Mouse (Mus musculus): ENCODE data around the gene Gm20219. TPM values are rescaled to one million over a fixed set of nuclear protein-coding genes. Genes with fewer than 3 reads are reported as not detected.
A peak's percentile ranks its signal among the peaks of the same experiment; 100 is the strongest.

Gene Gm20219
- total and polyA plus RNA-seq, 2 experiments from 2014 or later = 0.22 to 0.56 TPM

DNA sequence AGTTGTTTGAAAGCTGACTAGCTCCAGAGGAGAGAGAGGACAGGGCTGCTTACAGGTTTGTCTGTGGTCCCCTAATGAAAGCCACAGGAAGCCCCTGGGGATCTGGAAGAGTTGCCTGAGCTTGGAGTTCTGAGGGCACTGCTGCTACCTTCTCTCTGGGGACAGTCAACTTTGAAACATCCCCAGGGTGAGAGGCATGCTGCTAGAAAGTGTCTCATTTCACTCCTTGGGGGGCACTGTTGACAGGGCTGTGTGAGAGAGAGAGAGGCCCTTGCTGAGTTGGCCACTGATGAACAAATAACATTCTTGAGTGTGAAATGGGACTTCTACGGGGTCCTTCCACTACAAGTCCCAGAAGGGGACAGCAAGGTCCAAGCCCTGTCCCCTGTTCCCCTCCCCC, 33.6 kb upstream of the Gm20219 start:
- H3K27ac ChIP-seq (ENCODE audit: low read depth, low read length) = no peak overlapping the region
- TF ChIP-seq CTCF (IDR thresholded peaks at IDR 0.05) = no peak
- ATAC-seq (ENCODE audit: low FRiP score) (no peak), DNase-seq (ENCODE audit: low spot score) (no peak)
- no peak overlapping the region for H3K4me2 ChIP-seq (ENCODE audit: low read depth, low read length, poor library complexity, severe bottlenecking)
- H3K27me3 ChIP-seq (ENCODE audit: insufficient read depth, low read length) = no peaks in the 10 kb centered on the region
- peaks cover 24% of the 10 kb centered on the region for H3K4me1 ChIP-seq (ENCODE audit: insufficient read depth, low read length)
- no peaks in the 10 kb centered on the region for H3K9me3 ChIP-seq (ENCODE audit: low read length)
- H3K9ac ChIP-seq (replicated peaks; ENCODE audit: low read length, poor library complexity, severe bottlenecking) = no peak overlapping the region
- no peak overlapping the region for H3K4me3 ChIP-seq (ENCODE audit: low read depth, low read length)
- peaks cover 47% of the 10 kb centered on the region for H3K36me3 ChIP-seq (ENCODE audit: insufficient read depth, low read length)
- 67% methylated on average over 1 of the region's 1 CpGs for WGBS

DNA sequence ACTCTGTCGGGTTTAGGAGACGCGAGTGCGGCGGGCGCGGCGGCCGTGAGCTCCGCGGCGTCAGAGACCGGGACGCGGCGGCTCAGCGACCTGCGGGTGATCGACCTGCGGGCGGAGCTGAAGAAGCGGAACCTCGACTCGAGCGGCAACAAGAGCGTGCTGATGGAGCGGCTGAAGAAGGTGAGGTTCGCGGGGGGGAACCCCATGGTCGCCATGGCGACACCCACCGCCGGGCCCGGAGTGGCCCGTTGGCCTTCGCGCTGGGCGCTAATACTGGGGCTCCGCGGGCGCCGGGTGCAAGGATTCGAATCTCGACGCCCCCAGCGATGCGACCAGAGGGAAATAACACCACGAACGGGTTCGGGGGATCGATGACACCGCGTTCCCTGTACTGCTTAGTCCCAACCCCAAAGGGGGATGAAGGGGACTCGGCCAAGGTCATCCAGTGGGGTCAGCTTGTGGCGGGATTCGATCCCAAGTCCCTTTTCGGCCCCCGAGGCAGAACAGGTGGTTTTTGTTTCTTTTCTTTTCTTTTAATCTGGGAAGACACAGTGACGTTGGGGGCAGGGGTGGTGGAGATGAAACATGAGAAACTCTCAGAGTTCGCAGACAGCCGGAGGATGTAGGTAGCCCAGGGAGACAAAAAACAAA, 31.1 kb upstream of the Gm20219 start:
- peak; percentile 2; the same call in 1 of the 2 replicates for ATAC-seq (ENCODE audit: low FRiP score)

DNA sequence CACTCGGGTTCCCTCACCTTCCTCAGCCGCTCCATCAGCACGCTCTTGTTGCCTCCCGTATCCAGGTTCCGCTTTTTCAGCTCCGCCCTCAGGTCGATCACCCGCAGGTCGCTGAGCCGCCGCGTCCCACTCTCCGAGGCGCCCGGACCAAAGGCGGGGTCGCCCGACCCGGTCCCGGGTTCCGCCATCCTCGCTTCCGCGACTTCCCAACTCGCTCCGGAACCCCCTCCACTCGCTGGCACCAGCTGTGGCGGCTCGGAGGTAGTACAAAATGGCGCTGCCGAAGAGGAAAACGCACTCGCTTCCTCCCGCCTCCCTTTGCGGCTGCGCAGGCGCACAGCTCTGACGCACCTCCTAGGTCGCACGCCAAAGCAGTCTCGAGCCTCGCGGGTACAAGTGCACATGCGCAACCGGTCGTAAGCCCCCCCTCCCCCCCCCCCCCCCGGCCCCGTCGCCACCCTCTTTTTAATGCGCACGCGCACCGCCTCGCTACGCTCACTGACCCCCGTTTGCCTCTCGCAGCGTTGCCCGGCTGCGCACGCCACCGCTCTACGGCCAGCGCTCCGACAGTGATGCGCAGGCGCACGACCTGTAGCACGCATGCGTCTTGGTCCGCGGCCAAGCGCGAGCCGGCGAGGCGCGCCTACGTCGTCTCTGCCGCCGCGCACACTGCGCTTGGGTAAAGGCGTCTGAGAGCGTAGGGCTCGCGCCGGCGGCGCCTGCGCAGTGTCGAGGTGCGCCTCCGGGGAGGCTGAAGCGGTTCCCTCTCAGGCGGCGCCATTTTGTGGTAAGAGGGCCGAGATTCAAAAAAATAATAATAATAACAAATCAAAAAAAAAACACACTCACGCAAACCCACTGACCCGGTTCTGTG, 30.3 kb upstream of the Gm20219 start, which contains the start of the genes Safb2 and Safb:
Safb2 (minus strand) TSS at position 329 of the 874 bp plus-strand sequence.
Safb (plus strand) TSS at position 569 of the 874 bp plus-strand sequence.
- H3K27ac ChIP-seq (ENCODE audit: low read depth, low read length) = peak within 1 kb of the TSS; percentile 87
- no peaks in the 10 kb centered on the region for H3K27me3 ChIP-seq (ENCODE audit: insufficient read depth, low read length)
- DNase-seq (ENCODE audit: low spot score) (peak; percentile 100), ATAC-seq (ENCODE audit: low FRiP score) (peak; percentile 95)
- peaks cover 27% of the 10 kb centered on the region for H3K36me3 ChIP-seq (ENCODE audit: insufficient read depth, low read length)
- WGBS = under 1% methylated on average over 79 of the region's 101 CpGs
- peak within 1 kb of the TSS; percentile 76 for H3K4me2 ChIP-seq (ENCODE audit: low read depth, low read length, poor library complexity, severe bottlenecking)
- peak; percentile 49 for TF ChIP-seq CTCF (IDR thresholded peaks at IDR 0.05)
- H3K9me3 ChIP-seq (ENCODE audit: low read length) = no peaks in the 10 kb centered on the region
- H3K4me3 ChIP-seq (ENCODE audit: low read depth, low read length) = peak within 1 kb of the TSS; percentile 68
- peak within 1 kb of the TSS; percentile 82 for H3K9ac ChIP-seq (replicated peaks; ENCODE audit: low read length, poor library complexity, severe bottlenecking)
- H3K4me1 ChIP-seq (ENCODE audit: insufficient read depth, low read length) = peaks cover 26% of the 10 kb centered on the region

More for the DNA sequence above, 31.1 kb upstream of the Gm20219 start:
- Histone ChIP-seq H3K27me3 (ENCODE audit: insufficient read depth, low read length) (no peaks in the 10 kb centered on the region), H3K27ac (ENCODE audit: low read depth, low read length) (peak overlapping the region; percentile 83), H3K36me3 (ENCODE audit: insufficient read depth, low read length) (peaks cover 35% of the 10 kb centered on the region), H3K4me1 (ENCODE audit: insufficient read depth, low read length) (peaks cover 26% of the 10 kb centered on the region), H3K9me3 (ENCODE audit: low read length) (no peaks in the 10 kb centered on the region), H3K4me3 (ENCODE audit: low read depth, low read length) (peak overlapping the region; percentile 68), H3K9ac (replicated peaks; ENCODE audit: low read length, poor library complexity, severe bottlenecking) (peak overlapping the region; percentile 82), H3K4me2 (ENCODE audit: low read depth, low read length, poor library complexity, severe bottlenecking) (peak overlapping the region; percentile 72)
- no peak for TF ChIP-seq CTCF (IDR thresholded peaks at IDR 0.05)
- peak; percentile 47 for DNase-seq (ENCODE audit: low spot score)
- under 1% methylated on average over 59 of the region's 61 CpGs for WGBS

DNA sequence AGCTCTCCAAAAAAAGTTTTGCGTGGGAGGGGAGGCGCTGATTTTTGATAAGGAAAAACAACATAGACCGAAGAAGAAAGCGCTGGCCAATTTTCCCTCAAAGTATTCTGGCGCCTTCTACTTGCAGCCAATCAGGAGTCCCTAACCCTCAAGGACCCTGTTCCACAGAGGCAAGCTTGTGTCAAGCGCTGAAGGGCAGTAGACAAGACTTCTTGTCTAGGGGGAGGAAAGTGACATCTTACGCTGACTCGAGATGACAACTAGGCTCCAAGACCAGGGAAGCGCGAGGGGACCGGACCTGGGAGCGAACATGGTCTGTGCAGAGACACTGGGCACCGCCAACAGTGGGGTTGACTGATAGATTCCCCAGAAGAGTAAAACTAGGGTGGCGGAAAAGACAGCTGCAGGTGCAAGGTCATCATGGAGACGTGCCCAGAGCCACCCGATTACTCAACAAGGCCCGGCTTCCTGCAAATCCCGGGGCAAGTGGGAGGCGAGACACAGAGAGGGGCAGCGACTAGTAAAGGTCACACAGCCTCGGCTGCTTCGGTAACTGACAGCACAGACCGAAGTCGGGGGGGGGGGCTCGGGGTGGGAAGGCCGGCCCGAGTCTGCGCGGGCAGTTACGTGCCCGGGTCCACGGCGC, 29.5 kb upstream of the Gm20219 start:
- ATAC-seq (ENCODE audit: low FRiP score) = no peak
- Histone ChIP-seq H3K36me3 (ENCODE audit: insufficient read depth, low read length) (peaks cover 21% of the 10 kb centered on the region), H3K9me3 (ENCODE audit: low read length) (no peaks in the 10 kb centered on the region), H3K4me2 (ENCODE audit: low read depth, low read length, poor library complexity, severe bottlenecking) (peak overlapping the region; percentile 76), H3K4me1 (ENCODE audit: insufficient read depth, low read length) (peaks cover 26% of the 10 kb centered on the region), H3K9ac (replicated peaks; ENCODE audit: low read length, poor library complexity, severe bottlenecking) (peak overlapping the region; percentile 61), H3K4me3 (ENCODE audit: low read depth, low read length) (peak overlapping the region; percentile 52), H3K27me3 (ENCODE audit: insufficient read depth, low read length) (no peaks in the 10 kb centered on the region), H3K27ac (ENCODE audit: low read depth, low read length) (peak overlapping the region; percentile 87)
- 4% methylated on average over 31 of the region's 33 CpGs for WGBS
- DNase-seq (ENCODE audit: low spot score) = no peak
- TF ChIP-seq CTCF (IDR thresholded peaks at IDR 0.05) = no peak

DNA sequence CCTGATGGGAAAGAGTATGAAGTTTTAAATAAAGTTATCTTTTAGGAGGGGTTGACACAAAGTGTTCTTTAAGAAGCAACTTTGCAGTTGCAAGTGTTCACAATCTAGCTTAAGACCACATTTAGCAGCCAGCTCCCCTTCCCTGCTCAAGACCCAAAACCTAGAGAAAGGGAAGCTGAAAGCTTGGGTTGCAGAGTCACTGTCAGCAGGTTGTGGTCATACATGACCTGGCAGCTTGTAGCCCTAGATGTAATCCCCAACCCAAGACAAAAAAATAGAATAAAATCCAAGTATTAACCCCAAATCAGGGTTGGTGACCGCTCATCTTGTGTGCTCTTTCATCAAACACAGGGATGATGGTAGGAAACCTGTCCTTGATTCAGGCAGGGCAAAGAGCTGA, 28.9 kb upstream of the Gm20219 start:
- no peak for TF ChIP-seq CTCF (IDR thresholded peaks at IDR 0.05)
- Histone ChIP-seq H3K4me3 (ENCODE audit: low read depth, low read length) (peak overlapping the region; percentile 52), H3K27ac (ENCODE audit: low read depth, low read length) (no peak overlapping the region), H3K4me1 (ENCODE audit: insufficient read depth, low read length) (peaks cover 26% of the 10 kb centered on the region), H3K36me3 (ENCODE audit: insufficient read depth, low read length) (peaks cover 24% of the 10 kb centered on the region), H3K27me3 (ENCODE audit: insufficient read depth, low read length) (no peaks in the 10 kb centered on the region), H3K4me2 (ENCODE audit: low read depth, low read length, poor library complexity, severe bottlenecking) (peak overlapping the region; percentile 76), H3K9ac (replicated peaks; ENCODE audit: low read length, poor library complexity, severe bottlenecking) (peak overlapping the region; percentile 61; the same call in 1 of the 2 replicates), H3K9me3 (ENCODE audit: low read length) (no peaks in the 10 kb centered on the region)
- WGBS = 69% methylated on average over 1 of the region's 1 CpGs
- ATAC-seq (ENCODE audit: low FRiP score) (no peak), DNase-seq (ENCODE audit: low spot score) (no peak)

All from midbrain, postnatal 0 days (tissue).